Mouse (Mus musculus) spleen, adult 2 months (tissue): ENCODE data around the gene Dnmt3a. TPM values are rescaled to one million over a fixed set of nuclear protein-coding genes. Genes with fewer than 3 reads are reported as not detected.

ENCODE experiments used
- DNase-seq, 2 experiments: peaks; one replicate each; pipeline versions ENCODE4 v3.0.0 to v3.0.0-alpha.2; 2012 to 2021; ENCODE audit warnings: low spot score in 2 of 2, low read depth in 1 of 2
- H3K27ac ChIP-seq: fragments of 200-500 bp; 2 replicates; pipeline ENCODE4 v1.5.1; 2012; ENCODE audit warnings: low read length, inconsistent platforms; ENCODE audit not compliant: insufficient read depth
- H3K27me3 ChIP-seq: fragments of 200-500 bp; 2 replicates; pipeline ENCODE4 v1.6.1; 2012; ENCODE audit warnings: mild to moderate bottlenecking, moderate library complexity, low read length, inconsistent platforms; ENCODE audit not compliant: control insufficient read depth, insufficient read depth
- H3K36me3 ChIP-seq: fragments of 200-500 bp; 2 replicates; pipeline ENCODE4 v1.6.1; 2012; ENCODE audit warnings: mild to moderate bottlenecking, low read length, inconsistent platforms; ENCODE audit not compliant: control insufficient read depth, insufficient read depth
- H3K4me1 ChIP-seq: fragments of 200-500 bp; 2 replicates; pipeline ENCODE4 v1.6.1; 2011; ENCODE audit warnings: inconsistent platforms; ENCODE audit not compliant: control insufficient read depth, insufficient read depth, insufficient read length
- H3K4me3 ChIP-seq: fragments of 200-500 bp; 2 replicates; pipeline ENCODE4 v1.5.1; 2011; ENCODE audit warnings: mild to moderate bottlenecking, inconsistent platforms; ENCODE audit not compliant: insufficient read depth, insufficient read length; ENCODE audit errors: extremely low read depth
- CTCF ChIP-seq: fragments of 200-500 bp; IDR thresholded peaks from 2 replicates; pipeline ENCODE4 v1.5.1; 2011; ENCODE audit warnings: mild to moderate bottlenecking, inconsistent platforms; ENCODE audit not compliant: insufficient read depth, insufficient read length, insufficient replicate concordance; ENCODE audit errors: extremely low read depth
- POLR2A ChIP-seq: fragments of 200-500 bp; IDR thresholded peaks from 2 replicates; pipeline ENCODE4 v1.6.1; 2011; ENCODE audit warnings: low read depth, low read length, inconsistent platforms
- WGBS: fragments of 180-500 bp; shearing (Covaris S2); methylation state at CpG from one replicate; pipeline ENCODE4 v1.1.7; 2018; 5-methylcytosine and 5-hydroxymethylcytosine counted together
- polyA plus RNA-seq: library from polyadenylated mRNA; depleted of rRNA; stranded (reverse); fragments of >200 nt; gene quantifications from 2 replicates; pipeline ENCODE4 v1.2.3, GENCODE M21; 2012

Dnmt3a gene
- polyA plus RNA-seq, 1 experiment = 19.3 TPM

DNA sequence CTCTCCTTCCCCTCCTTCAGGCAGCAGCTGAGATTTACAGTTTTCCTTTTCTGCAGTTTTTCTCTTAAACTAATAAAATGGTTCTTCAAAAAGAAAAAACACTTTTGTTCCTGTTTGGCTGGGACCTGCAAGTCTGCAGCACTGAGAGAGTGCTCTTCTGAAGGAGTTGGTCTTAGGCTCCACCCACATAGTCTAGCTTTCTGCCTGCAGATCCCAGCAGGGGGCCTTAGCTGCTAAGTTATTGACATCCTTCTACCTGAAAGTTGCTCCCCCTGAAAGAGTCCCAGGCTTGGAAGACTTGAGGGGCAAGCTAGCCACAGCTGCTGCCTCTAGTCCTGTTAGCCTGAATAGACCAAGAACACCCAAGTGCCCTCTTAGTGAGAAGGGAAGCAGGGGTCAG, 100.5 kb downstream of the Dnmt3a start:
- Histone ChIP-seq H3K4me1 (no peaks in the 10 kb centered on the region), H3K27me3 (no peaks in the 10 kb centered on the region), H3K36me3 (peaks cover 41% of the 10 kb centered on the region), H3K27ac (no peak overlapping the region), H3K4me3 (no peak overlapping the region)
- TF ChIP-seq CTCF (no peak), POLR2A (no peak)
- DNase-seq = no peak

DNA sequence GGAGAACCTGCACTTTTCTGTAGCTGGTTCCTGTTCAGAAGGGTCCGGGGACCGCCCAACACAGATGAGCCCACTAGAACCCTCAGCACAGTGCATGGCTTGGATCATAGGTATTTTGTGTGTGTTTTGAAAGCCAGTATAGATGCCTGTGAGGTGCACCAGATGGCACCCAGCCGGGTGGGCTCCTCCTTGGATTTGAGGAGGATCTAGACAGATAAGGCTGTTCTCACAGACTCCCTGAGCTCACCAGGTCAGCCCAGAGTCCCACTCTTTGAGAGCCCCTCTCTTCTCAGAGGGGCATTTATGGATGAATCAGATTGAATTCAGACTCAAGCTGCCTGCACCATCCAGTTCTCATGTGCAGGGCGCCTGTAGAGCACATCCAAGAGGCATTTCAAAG, 101.2 kb downstream of the Dnmt3a start:
- Histone ChIP-seq H3K27me3 (no peaks in the 10 kb centered on the region), H3K4me1 (no peaks in the 10 kb centered on the region), H3K36me3 (peaks cover 39% of the 10 kb centered on the region), H3K4me3 (no peak overlapping the region), H3K27ac (no peak overlapping the region)
- no peak for TF ChIP-seq POLR2A
- no peak for TF ChIP-seq CTCF
- no peak for DNase-seq
- 90% methylated on average over 4 of the region's 4 CpGs for WGBS

DNA sequence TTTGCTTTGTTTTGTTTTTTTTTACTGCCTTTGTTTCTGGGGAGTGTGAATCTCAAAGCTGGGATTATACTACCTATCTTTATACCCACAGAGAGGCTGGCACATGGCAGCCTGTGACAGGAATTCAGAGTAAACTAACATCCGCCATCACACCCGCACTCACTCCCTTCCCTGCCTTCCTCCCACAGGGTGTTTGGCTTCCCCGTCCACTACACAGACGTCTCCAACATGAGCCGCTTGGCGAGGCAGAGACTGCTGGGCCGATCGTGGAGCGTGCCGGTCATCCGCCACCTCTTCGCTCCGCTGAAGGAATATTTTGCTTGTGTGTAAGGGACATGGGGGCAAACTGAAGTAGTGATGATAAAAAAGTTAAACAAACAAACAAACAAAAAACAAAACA, 101.6 kb downstream of the Dnmt3a start:
- no peak overlapping the region for H3K4me3 ChIP-seq
- no peaks in the 10 kb centered on the region for H3K27me3 ChIP-seq
- TF ChIP-seq CTCF = no peak
- TF ChIP-seq POLR2A = no peak
- WGBS = 95% methylated on average over 13 of the region's 13 CpGs
- H3K4me1 ChIP-seq = no peaks in the 10 kb centered on the region
- H3K27ac ChIP-seq = no peak overlapping the region
- peaks cover 35% of the 10 kb centered on the region for H3K36me3 ChIP-seq
- no peak for DNase-seq

DNA sequence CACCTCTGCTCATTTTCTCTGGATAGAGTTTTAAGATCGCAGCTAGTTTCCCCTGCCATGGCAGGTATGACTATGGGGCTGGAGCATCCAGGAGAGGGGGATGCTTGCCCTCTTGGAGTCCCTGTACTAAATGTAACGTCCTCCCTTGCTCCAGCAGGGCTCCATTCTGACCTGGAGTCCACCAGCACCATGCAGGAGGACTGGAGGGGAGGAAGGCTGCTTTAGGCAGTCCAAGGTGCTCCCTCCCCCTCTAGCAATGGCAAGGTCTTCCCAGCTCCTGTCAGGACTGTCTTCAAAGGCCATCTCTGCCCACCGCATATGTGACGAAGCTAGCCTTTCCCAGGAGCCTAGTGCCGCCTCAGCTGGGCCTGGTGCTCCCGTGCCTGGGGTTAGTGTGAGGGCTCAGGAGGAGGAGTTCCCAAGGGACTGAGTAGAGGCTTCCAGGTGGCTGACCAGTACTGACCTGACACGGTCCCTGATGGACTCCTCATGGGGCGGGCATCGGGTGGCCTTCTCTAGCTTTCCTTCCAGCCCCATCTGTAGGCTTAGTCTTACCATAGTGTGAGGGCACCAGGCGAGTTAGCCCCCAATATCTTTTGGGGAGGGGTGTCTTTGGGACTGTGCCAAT, 104.8 kb downstream of the Dnmt3a start:
- H3K4me3 ChIP-seq = no peak overlapping the region
- 94% methylated on average over 10 of the region's 10 CpGs for WGBS
- peaks cover 23% of the 10 kb centered on the region for H3K36me3 ChIP-seq
- TF ChIP-seq CTCF (no peak), POLR2A (no peak)
- H3K27ac ChIP-seq = no peak overlapping the region
- H3K4me1 ChIP-seq = no peaks in the 10 kb centered on the region
- no peaks in the 10 kb centered on the region for H3K27me3 ChIP-seq
- no peak for DNase-seq

DNA sequence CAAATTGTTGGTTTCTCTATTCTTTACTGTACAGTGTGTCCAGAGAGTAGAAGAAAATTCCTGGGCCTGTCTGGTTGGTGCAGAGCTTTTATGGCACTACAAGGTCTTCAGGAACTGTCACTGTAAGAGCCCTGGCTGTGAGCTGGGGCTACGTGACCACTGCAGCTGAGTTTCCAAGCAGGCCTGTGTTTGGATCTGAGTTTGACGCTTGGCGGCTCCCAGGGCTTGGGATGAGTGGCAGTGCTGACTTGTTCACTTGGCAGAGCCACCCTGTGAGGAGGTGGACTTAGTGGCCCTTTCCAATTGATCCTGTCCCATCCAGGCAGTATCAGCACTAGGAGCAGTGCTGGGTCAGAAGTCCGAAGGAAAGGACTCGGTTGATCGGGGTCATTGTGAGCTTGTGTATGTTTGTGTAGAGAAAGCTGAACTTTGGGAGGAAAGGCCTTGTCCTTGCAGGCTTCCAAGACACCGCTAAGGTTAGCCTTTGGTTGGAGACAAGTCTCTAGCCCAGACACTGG, 106.1 kb downstream of the Dnmt3a start:
- no peaks in the 10 kb centered on the region for H3K27me3 ChIP-seq
- 91% methylated on average over 7 of the region's 7 CpGs for WGBS
- no peaks in the 10 kb centered on the region for H3K4me1 ChIP-seq
- no peak for DNase-seq
- peaks cover 20% of the 10 kb centered on the region for H3K36me3 ChIP-seq
- TF ChIP-seq POLR2A (no peak), CTCF (no peak)
- H3K27ac ChIP-seq = no peak overlapping the region
- H3K4me3 ChIP-seq = no peak overlapping the region

DNA sequence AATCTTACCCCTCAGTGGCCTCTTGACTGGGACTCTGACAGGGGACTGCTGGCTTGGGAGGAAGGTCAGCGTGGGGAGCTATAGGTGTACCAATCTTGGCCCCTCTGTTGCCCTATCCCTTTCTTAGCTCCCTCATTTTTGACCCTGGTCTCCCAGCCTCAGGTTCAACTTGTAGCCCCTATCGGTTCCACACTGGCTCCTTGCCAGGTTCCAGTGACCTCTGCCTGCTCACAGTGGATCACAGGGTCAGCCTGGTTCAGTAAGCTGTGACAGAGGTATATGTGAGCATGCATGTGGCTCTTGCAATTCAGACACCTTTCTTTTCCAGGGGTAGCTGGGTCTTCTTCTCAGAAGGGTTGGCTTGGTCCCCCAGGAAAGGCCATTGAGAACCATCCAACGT, 110.0 kb downstream of the Dnmt3a start:
- Histone ChIP-seq H3K27me3 (no peaks in the 10 kb centered on the region), H3K4me3 (no peak overlapping the region), H3K36me3 (no peaks in the 10 kb centered on the region; the same call in 1 of the 2 replicates), H3K4me1 (no peaks in the 10 kb centered on the region; the same call in 1 of the 2 replicates), H3K27ac (no peak overlapping the region)
- TF ChIP-seq CTCF = no peak
- no peak for TF ChIP-seq POLR2A
- 86% methylated on average over 3 of the region's 3 CpGs for WGBS
- DNase-seq = no peak

DNA sequence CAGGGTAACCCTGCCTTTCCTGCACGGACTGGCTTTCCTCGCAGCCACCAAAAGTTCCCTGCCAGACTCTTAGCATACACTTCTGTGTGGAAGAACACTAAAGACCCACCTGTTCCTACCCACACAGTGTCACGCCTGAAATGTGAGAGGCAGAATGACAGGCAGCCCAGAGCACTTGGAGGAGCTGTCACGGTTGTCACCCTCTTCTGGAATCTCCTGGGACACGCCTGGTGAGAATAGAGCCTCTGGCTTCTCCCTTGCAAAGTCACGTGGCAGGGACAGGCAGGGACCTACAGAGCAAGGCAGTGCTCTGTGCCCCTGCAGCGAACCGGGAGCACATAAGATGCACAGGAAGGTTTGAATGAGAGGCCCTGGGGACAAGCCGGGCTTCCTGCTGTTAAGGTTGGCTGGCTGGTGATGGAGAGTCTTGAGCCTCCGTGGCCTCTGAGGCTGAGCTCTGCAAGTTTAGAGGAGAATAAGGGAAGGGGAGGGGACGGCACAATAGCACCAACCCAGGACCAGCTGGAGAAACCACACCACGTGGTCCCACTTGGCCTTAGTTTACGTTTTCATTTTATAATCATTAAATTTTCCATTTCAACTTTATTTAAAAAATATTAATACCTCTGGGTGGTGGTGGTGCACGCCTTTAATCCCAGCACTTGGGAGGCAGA, 112.0 kb downstream of the Dnmt3a start:
- WGBS = 30% methylated on average over 14 of the region's 14 CpGs

More for the DNA sequence above, 112.0 kb downstream of the Dnmt3a start:
- no peak overlapping the region for H3K27ac ChIP-seq
- no peaks in the 10 kb centered on the region; the same call in 1 of the 2 replicates for H3K36me3 ChIP-seq
- no peak for TF ChIP-seq POLR2A
- H3K4me1 ChIP-seq = no peaks in the 10 kb centered on the region; the same call in 1 of the 2 replicates
- H3K27me3 ChIP-seq = no peaks in the 10 kb centered on the region
- no peak for DNase-seq
- no peak overlapping the region for H3K4me3 ChIP-seq
